ENCODE assay signal across 15 mouse cellular contexts in genomic region chr5:130298831-130299460, GRCm38 (mm10).
"Had no signal": no experiment of that assay in that cellular context is flagged by ENCODE, and none has a peak within 500 bp of the region (broad histone marks: within the 10 kb centered on the region; RNA-seq: fewer than 3 reads in every experiment).

No protein-coding gene starts in this region.

- H3K9me3 ChIP-seq: neural tube, embryonic 15.5 days; stomach, embryonic 15.5 days had no signal

- H3K27me3 ChIP-seq: neural tube, embryonic 15.5 days; stomach, embryonic 15.5 days had no signal

- H3K4me2 ChIP-seq: neural tube, embryonic 15.5 days; stomach, embryonic 15.5 days had no signal

- H3K27ac ChIP-seq: neural tube, embryonic 15.5 days; stomach, embryonic 15.5 days; stomach, postnatal 0 days had no signal

- H3K4me1 ChIP-seq: neural tube, embryonic 15.5 days; stomach, embryonic 15.5 days had no signal

- DNase-seq: retina, postnatal 1 day; right cerebral cortex, adult 18-20 months; right cerebral cortex, postnatal 14 days; right cerebral cortex, postnatal 25 days; right cerebral cortex, postnatal 4 days; spleen, adult 18-20 months; thymus, adult 18-20 months; thymus, adult 2 months; thymus, postnatal 14 days; thymus, postnatal 25 days; thymus, postnatal 36 days; thymus, postnatal 4 days had no signal

- H3K4me3 ChIP-seq: neural tube, embryonic 15.5 days; stomach, embryonic 15.5 days had no signal

- H3K9ac ChIP-seq: neural tube, embryonic 15.5 days; stomach, embryonic 15.5 days had no signal
